Mouse (Mus musculus): Measurements from ENCODE around the gene Nrp2. TPM values are rescaled to one million over a fixed set of nuclear protein-coding genes. Genes with fewer than 3 reads are reported as not detected.
A peak's percentile ranks its signal among the peaks of the same experiment; 100 is the strongest.

Gene Nrp2
- total and polyA plus RNA-seq, 2 experiments from 2014 or later, result 5.2 to 20.2 TPM

DNA sequence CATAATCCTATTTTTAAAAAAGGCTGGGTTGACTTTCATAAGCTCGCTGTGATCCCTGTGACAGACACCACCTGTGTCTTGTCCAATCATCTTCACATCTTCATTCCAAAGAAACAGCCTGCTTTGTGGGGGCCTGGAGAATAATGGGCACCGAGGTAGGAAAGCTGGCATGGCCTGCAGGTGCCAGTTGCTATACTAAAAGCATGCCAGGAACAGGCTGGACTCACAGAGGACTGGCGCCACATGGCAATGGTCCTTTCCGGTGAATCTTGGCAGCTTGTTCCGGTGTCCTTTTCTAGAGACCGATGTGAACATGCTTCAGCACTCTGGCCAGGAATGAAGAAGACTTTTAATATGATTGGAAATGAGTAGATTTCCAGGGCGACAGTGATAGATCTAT is 108.1 kb downstream of the Nrp2 start:
- Histone ChIP-seq H3K4me1 (ENCODE audit: control insufficient read depth, insufficient read depth) (no peaks in the 10 kb centered on the region), H3K4me2 (ENCODE audit: low read depth, low read length) (no peak overlapping the region), H3K27ac (ENCODE audit: low read depth) (no peak overlapping the region), H3K4me3 (ENCODE audit: low read depth, low read length) (no peak overlapping the region), H3K9me3 (replicated peaks; ENCODE audit: control insufficient read depth, low read length) (no peaks in the 10 kb centered on the region), H3K27me3 (ENCODE audit: control insufficient read depth, insufficient read depth, low read length) (no peaks in the 10 kb centered on the region), H3K9ac (replicated peaks; ENCODE audit: low read depth, low read length) (no peak overlapping the region), H3K36me3 (replicated peaks; ENCODE audit: control insufficient read depth, insufficient read depth, low read length) (peaks cover 4% of the 10 kb centered on the region; the same call in 1 of the 2 replicates)
- DNase-seq (ENCODE audit: low spot score), result no peak
- ATAC-seq (ENCODE audit: insufficient read depth, low read depth), result no peak
- 91% methylated on average over 7 of the region's 7 CpGs for WGBS
- TF ChIP-seq CTCF (IDR thresholded peaks at IDR 0.05; ENCODE audit: low read depth) (no peak), EP300 (IDR thresholded peaks at IDR 0.05; ENCODE audit: low read depth) (no peak)

DNA sequence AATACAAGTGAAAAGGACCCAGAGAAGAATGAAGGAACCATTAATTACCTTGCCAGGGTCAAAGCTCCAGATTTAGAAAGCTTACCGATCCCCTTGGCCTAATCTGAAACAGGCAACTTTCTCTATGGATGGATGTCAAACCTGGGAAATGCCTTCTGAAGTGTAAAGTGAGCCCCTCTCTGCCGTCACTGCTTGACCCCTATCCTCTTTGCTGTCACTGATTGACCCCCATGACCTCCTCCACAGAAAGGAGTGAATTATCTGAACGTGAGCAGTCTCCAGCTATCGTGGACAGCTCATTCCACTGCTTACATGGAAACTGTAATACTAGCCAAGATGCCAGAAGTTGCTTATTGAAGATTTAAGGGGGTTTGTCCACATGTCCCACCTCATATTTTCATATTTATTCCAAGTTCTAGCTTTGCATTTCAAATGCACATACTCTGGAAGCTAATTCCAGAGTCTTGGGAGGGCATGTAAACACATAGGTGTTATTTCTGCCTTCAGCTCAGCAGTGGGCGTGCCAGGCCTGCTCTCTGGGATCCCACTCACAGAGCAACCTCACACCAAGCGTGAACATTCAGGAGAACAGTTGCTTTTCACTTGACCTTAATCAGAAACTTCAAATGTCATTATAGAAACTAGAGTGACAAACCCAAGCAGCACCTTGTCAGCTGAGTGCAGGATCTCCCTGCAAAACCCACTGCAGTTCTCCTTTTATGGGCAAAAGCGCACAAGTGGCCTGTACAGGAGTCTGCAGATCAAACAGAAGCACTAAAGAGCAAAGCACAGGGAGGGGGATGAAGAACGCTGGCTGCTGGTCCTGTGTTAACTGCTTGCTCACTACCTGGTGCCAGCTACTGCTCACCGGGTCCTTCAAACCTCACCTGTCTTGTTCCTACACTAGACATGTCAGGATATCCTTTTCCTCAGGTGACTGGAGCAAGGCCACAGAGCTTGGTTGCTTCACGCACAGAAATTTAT is 109.9 kb downstream of the Nrp2 start:
- H3K4me2 ChIP-seq (ENCODE audit: low read depth, low read length), result no peak overlapping the region
- no peaks in the 10 kb centered on the region for H3K9me3 ChIP-seq (replicated peaks; ENCODE audit: control insufficient read depth, low read length)
- H3K27ac ChIP-seq (ENCODE audit: low read depth), result no peak overlapping the region
- no peaks in the 10 kb centered on the region for H3K27me3 ChIP-seq (ENCODE audit: control insufficient read depth, insufficient read depth, low read length)
- no peak for TF ChIP-seq EP300 (IDR thresholded peaks at IDR 0.05; ENCODE audit: low read depth)
- no peak for TF ChIP-seq CTCF (IDR thresholded peaks at IDR 0.05; ENCODE audit: low read depth)
- DNase-seq (ENCODE audit: low spot score) (no peak), ATAC-seq (ENCODE audit: insufficient read depth, low read depth) (no peak)
- 56% methylated on average over 10 of the region's 10 CpGs for WGBS
- no peak overlapping the region for H3K4me3 ChIP-seq (ENCODE audit: low read depth, low read length)
- H3K4me1 ChIP-seq (ENCODE audit: control insufficient read depth, insufficient read depth), result no peaks in the 10 kb centered on the region
- peaks cover 4% of the 10 kb centered on the region; the same call in 1 of the 2 replicates for H3K36me3 ChIP-seq (replicated peaks; ENCODE audit: control insufficient read depth, insufficient read depth, low read length)
- H3K9ac ChIP-seq (replicated peaks; ENCODE audit: low read depth, low read length), result no peak overlapping the region

DNA sequence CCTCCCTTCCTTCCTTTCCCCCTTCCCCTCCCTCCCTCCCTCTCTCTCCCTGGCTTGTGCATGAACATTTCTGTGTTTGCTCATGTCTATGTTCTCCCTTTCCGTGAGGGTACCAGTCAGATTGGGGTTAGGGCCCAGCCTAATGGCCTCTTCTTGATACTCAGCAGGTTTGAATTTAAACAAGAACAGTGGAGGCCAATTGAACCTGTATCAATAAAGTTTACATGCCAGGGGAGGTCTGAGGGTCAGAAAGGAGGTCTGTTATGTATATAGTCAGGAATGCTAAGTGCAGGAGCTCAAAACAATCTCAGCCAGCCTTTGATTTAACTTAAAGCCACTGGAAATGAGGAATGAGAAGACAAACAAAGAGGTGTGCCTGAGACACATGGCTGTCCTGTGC is 110.9 kb downstream of the Nrp2 start:
- 87% methylated on average over 1 of the region's 1 CpGs for WGBS
- H3K4me2 ChIP-seq (ENCODE audit: low read depth, low read length), result no peak overlapping the region
- no peak overlapping the region for H3K9ac ChIP-seq (replicated peaks; ENCODE audit: low read depth, low read length)
- no peak overlapping the region for H3K4me3 ChIP-seq (ENCODE audit: low read depth, low read length)
- ATAC-seq (ENCODE audit: insufficient read depth, low read depth) (no peak), DNase-seq (ENCODE audit: low spot score) (no peak)
- no peaks in the 10 kb centered on the region for H3K4me1 ChIP-seq (ENCODE audit: control insufficient read depth, insufficient read depth)
- TF ChIP-seq CTCF (IDR thresholded peaks at IDR 0.05; ENCODE audit: low read depth) (no peak), EP300 (IDR thresholded peaks at IDR 0.05; ENCODE audit: low read depth) (no peak)
- no peaks in the 10 kb centered on the region for H3K9me3 ChIP-seq (replicated peaks; ENCODE audit: control insufficient read depth, low read length)
- H3K36me3 ChIP-seq (replicated peaks; ENCODE audit: control insufficient read depth, insufficient read depth, low read length), result peaks cover 4% of the 10 kb centered on the region; the same call in 1 of the 2 replicates
- no peak overlapping the region for H3K27ac ChIP-seq (ENCODE audit: low read depth)
- no peaks in the 10 kb centered on the region for H3K27me3 ChIP-seq (ENCODE audit: control insufficient read depth, insufficient read depth, low read length)

DNA sequence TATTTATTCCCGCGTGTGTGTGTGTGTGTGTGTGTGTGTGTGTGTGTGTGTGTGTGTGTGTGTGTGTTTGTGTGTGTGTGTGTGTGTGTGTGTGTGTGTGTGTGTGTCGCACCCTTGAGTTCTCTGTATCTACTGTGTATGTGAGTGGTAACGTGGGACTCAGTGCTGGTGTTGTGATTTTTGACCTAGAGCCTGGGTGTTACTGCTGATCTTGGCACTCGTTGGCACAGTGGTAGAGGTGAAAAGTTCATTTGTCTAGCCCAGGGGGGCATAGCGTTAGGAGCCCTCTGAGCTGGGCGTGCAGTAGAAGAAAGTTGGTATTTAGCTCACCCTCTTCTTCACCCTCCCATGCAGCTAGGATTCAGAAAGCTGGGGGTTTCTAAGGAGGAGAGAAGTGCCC is 114.5 kb downstream of the Nrp2 start:
- Histone ChIP-seq H3K27ac (ENCODE audit: low read depth) (no peak overlapping the region), H3K9me3 (replicated peaks; ENCODE audit: control insufficient read depth, low read length) (no peaks in the 10 kb centered on the region), H3K36me3 (replicated peaks; ENCODE audit: control insufficient read depth, insufficient read depth, low read length) (peaks cover 4% of the 10 kb centered on the region; the same call in 1 of the 2 replicates), H3K27me3 (ENCODE audit: control insufficient read depth, insufficient read depth, low read length) (no peaks in the 10 kb centered on the region), H3K4me1 (ENCODE audit: control insufficient read depth, insufficient read depth) (0 out of 2 replicates have a peak, but pooled peaks cover 3% of the 10 kb centered on the region), H3K9ac (replicated peaks; ENCODE audit: low read depth, low read length) (no peak overlapping the region), H3K4me3 (ENCODE audit: low read depth, low read length) (no peak overlapping the region), H3K4me2 (ENCODE audit: low read depth, low read length) (no peak overlapping the region)
- ATAC-seq (ENCODE audit: insufficient read depth, low read depth), result 0 out of 2 replicates have a peak, but pooled peaks have one; percentile 53
- no peak for TF ChIP-seq CTCF (IDR thresholded peaks at IDR 0.05; ENCODE audit: low read depth)
- no peak for TF ChIP-seq EP300 (IDR thresholded peaks at IDR 0.05; ENCODE audit: low read depth)
- no peak for DNase-seq (ENCODE audit: low spot score)
- WGBS, result 45% methylated on average over 7 of the region's 7 CpGs

DNA sequence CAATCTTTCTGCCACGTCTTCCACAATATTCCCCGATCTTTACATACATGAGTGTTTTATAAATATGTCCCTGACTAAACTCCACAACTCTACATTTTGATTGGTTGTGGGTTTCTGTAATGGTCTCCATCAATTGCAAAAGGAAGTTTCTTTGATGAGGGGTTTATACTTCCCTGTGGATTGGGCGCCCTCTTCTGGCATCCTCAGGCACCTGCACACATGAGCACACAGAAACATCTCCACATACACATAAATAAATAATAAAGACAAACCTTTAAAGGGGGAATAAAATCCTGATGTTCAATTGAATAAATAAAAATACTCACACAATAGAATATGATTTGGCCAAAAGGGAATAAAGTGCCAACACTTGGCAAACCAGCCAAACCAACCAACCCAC is 117.1 kb downstream of the Nrp2 start:
- ATAC-seq (ENCODE audit: insufficient read depth, low read depth) (no peak), DNase-seq (ENCODE audit: low spot score) (no peak)
- Histone ChIP-seq H3K27me3 (ENCODE audit: control insufficient read depth, insufficient read depth, low read length) (no peaks in the 10 kb centered on the region), H3K36me3 (replicated peaks; ENCODE audit: control insufficient read depth, insufficient read depth, low read length) (peaks cover 4% of the 10 kb centered on the region; the same call in 1 of the 2 replicates), H3K4me1 (ENCODE audit: control insufficient read depth, insufficient read depth) (0 out of 2 replicates have a peak, but pooled peaks cover 3% of the 10 kb centered on the region), H3K27ac (ENCODE audit: low read depth) (no peak overlapping the region), H3K4me2 (ENCODE audit: low read depth, low read length) (no peak overlapping the region), H3K9me3 (replicated peaks; ENCODE audit: control insufficient read depth, low read length) (no peaks in the 10 kb centered on the region), H3K9ac (replicated peaks; ENCODE audit: low read depth, low read length) (no peak overlapping the region), H3K4me3 (ENCODE audit: low read depth, low read length) (no peak overlapping the region)
- TF ChIP-seq EP300 (IDR thresholded peaks at IDR 0.05; ENCODE audit: low read depth), result no peak
- TF ChIP-seq CTCF (IDR thresholded peaks at IDR 0.05; ENCODE audit: low read depth), result peak; percentile 35
- whole genome bisulfite sequencing, result 84% methylated on average over 3 of the region's 3 CpGs

Data from heart, postnatal 0 days (tissue).